Mouse (Mus musculus) C2C12 (cell line): ENCODE data around the gene Foxo3. TPM values are rescaled to one million over a fixed set of nuclear protein-coding genes. Genes with fewer than 3 reads are reported as not detected.

ENCODE experiments used
- H3K27me3 ChIP-seq: one replicate; pipeline ENCODE4 v1.6.1; 2011; ENCODE audit not compliant: control insufficient read depth, insufficient read depth, insufficient read length
- H3K36me3 ChIP-seq: one replicate; pipeline ENCODE4 v1.6.1; 2011; ENCODE audit not compliant: control insufficient read depth, insufficient read depth
- H3K4me3 ChIP-seq: one replicate; pipeline ENCODE4 v1.5.1; 2011; ENCODE audit warnings: mild to moderate bottlenecking, control low read depth; ENCODE audit not compliant: poor library complexity, insufficient read depth, severe bottlenecking
- H3K79me2 ChIP-seq: one replicate; pipeline ENCODE4 v1.6.1; 2011; ENCODE audit not compliant: control insufficient read depth, insufficient read depth
- H3K79me3 ChIP-seq: one replicate; pipeline ENCODE4 v1.6.1; 2011; ENCODE audit warnings: low read depth, control low read depth
- H3ac ChIP-seq: one replicate; pipeline ENCODE3; 2011; ENCODE audit warnings: low read depth; ENCODE audit not compliant: control insufficient read depth, insufficient read length
- CEBPB ChIP-seq: IDR thresholded peaks from one replicate; pipeline ENCODE4 v1.6.1; 2011; ENCODE audit warnings: low read depth, mild to moderate bottlenecking, control low read depth, moderate library complexity
- FOSL1 ChIP-seq: IDR thresholded peaks from one replicate; pipeline ENCODE4 v1.8.0; 2011; ENCODE audit warnings: mild to moderate bottlenecking, low read length; ENCODE audit not compliant: poor library complexity, insufficient read depth, severe bottlenecking
- MAX ChIP-seq: IDR thresholded peaks from one replicate; pipeline ENCODE4 v1.6.1; 2011; ENCODE audit warnings: mild to moderate bottlenecking, control low read depth
- MYOD1 ChIP-seq: IDR thresholded peaks from one replicate; pipeline ENCODE4 v1.6.1; 2011; ENCODE audit warnings: low read depth; ENCODE audit not compliant: control insufficient read depth, insufficient read length
- MYOG ChIP-seq: IDR thresholded peaks from one replicate; pipeline ENCODE4 v1.6.1; 2011; ENCODE audit not compliant: control insufficient read depth, insufficient read length; ENCODE audit errors: extremely low read depth
- USF1 ChIP-seq: IDR thresholded peaks from one replicate; pipeline ENCODE4 v1.6.1; 2011; ENCODE audit warnings: low read depth, mild to moderate bottlenecking, control low read depth, moderate library complexity
- polyA plus RNA-seq: library from polyadenylated mRNA; unstranded; fragments of >200 nt; fragmentation: generic; extraction: Trizol; gene quantifications from one replicate; pipeline ENCODE4 v1.2.1, GENCODE M21; 2012; ENCODE audit warnings: missing spikeins

Gene Foxo3
- polyA plus RNA-seq, 1 experiment = 4.8 TPM

- Histone ChIP-seq H3K36me3 (no peaks in the 10 kb centered on the region), H3ac (no peak overlapping the region), H3K79me2 (no peaks in the 10 kb centered on the region), H3K4me3 (no peak overlapping the region), H3K79me3 (no peaks in the 10 kb centered on the region), H3K27me3 (peaks cover 6% of the 10 kb centered on the region)
- no peak for TF ChIP-seq FOSL1
- no peak for TF ChIP-seq CEBPB
Measured at GRCm38 (mm10) chr10:42142081-42142480, 134.5 kb downstream of the Foxo3 start.

- TF ChIP-seq USF1 = no peak
- no peak for TF ChIP-seq MYOG
- no peak overlapping the region for H3K4me3 ChIP-seq
Measured at GRCm38 (mm10) chr10:42139749-42140148, 136.8 kb downstream of the Foxo3 start.

GRCm38 (mm10) chr10:42134759-42135702, 141.5 kb downstream of the Foxo3 start:
- H3K36me3 ChIP-seq = no peaks in the 10 kb centered on the region
- no peaks in the 10 kb centered on the region for H3K27me3 ChIP-seq
- no peaks in the 10 kb centered on the region for H3K79me2 ChIP-seq
- no peaks in the 10 kb centered on the region for H3K79me3 ChIP-seq
- H3K4me3 ChIP-seq = no peak overlapping the region
- no peak overlapping the region for H3ac ChIP-seq
- TF ChIP-seq MAX (no peak), USF1 (no peak), MYOD1 (no peak), FOSL1 (no peak)

More at GRCm38 (mm10) chr10:42139749-42140148, 136.8 kb downstream of the Foxo3 start:
- H3K27me3 ChIP-seq = peaks cover 3% of the 10 kb centered on the region
- H3ac ChIP-seq = no peak overlapping the region
- H3K36me3 ChIP-seq = no peaks in the 10 kb centered on the region
- H3K79me3 ChIP-seq = no peaks in the 10 kb centered on the region
- H3K79me2 ChIP-seq = no peaks in the 10 kb centered on the region

Other genes with a start within 250 kb of the Foxo3 start
- gene Afg1l, start 201.8 kb upstream of the Foxo3 start, polyA plus RNA-seq = 4.7 TPM
- gene Snx3, start 225.3 kb upstream of the Foxo3 start, polyA plus RNA-seq = 174 TPM